Mouse (Mus musculus): ENCODE data around the gene Ch25h. TPM values are rescaled to one million over a fixed set of nuclear protein-coding genes. Genes with fewer than 3 reads are reported as not detected.

Gene Ch25h
- polyA plus RNA-seq, 1 experiment from 2014 or later, result 0.75 TPM

DNA sequence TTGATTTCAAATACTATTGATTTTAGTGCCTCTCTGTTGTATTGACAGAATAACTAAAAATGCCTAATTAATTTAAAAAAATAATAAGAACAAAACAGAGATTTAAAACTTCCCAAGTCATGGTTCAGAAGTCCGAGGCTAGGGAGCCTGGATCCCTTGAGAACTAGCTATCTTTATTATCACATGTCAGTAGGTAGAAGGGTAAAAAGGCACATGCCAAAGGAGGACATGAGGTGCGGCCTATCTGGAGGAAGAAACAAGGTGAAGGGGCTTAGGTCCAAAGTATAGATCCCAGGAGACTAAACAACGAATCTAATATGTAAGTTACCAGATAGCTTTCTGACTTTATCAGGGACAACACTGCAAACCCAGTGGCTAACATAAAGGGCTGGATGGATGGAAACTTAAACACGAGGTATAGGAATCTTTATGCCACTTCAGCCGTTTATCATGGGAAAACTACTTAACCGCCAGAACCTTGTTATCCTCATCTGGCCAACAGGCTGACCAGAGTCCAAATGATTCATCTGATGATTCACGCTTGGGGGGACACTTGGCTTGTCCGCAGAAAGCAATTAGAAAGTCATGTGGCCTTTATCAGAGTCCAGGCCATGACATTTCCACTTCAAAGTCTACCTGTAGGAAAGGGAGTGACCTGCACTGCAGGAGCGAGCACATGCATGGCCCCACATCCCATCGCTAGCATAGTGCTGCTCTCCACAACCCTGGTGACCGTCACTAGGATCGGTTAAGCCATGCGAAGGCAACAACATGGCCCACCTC lies 43.0 kb upstream of the Ch25h start:
- Histone ChIP-seq H3K36me3 (ENCODE audit: control insufficient read depth, insufficient read depth, low read length) (no peaks in the 10 kb centered on the region), H3K9ac (ENCODE audit: low read length) (no peak overlapping the region), H3K4me1 (replicated peaks; ENCODE audit: control insufficient read depth, insufficient read depth, low read length) (no peaks in the 10 kb centered on the region), H3K4me3 (ENCODE audit: low read depth, low read length) (no peak overlapping the region), H3K27me3 (ENCODE audit: control insufficient read depth, insufficient read depth, low read length) (no peaks in the 10 kb centered on the region), H3K9me3 (ENCODE audit: control insufficient read depth, low read length) (no peaks in the 10 kb centered on the region), H3K27ac (ENCODE audit: low read depth, low read length) (no peak overlapping the region), H3K4me2 (ENCODE audit: low read depth, low read length, severe bottlenecking) (no peak overlapping the region)
- 91% methylated on average over 13 of the region's 13 CpGs for WGBS
- no peak for DNase-seq (ENCODE audit: low spot score)
- ATAC-seq (replicated peaks; ENCODE audit: low FRiP score), result no peak

DNA sequence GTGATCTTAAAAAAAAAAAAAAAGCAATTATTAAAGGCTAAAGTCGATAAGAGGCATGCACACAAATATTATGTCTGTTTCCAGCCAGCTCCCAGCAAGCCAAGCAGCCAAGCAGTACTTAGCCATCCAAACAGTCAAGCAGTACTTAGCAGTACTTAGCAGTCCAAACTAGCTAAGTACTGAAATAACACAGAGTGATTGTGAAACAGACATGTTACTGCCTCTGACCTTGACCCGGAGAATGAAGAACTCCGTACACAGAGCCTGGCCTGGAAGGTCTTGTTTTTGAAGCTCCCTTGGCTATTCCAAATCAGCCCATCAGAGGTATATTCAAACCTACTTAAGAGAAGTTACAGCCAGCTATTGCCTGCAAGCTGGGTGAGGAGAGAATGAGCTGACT lies 42.2 kb upstream of the Ch25h start:
- Histone ChIP-seq H3K9ac (ENCODE audit: low read length) (no peak overlapping the region), H3K4me2 (ENCODE audit: low read depth, low read length, severe bottlenecking) (no peak overlapping the region), H3K4me3 (ENCODE audit: low read depth, low read length) (no peak overlapping the region), H3K4me1 (replicated peaks; ENCODE audit: control insufficient read depth, insufficient read depth, low read length) (no peaks in the 10 kb centered on the region), H3K9me3 (ENCODE audit: control insufficient read depth, low read length) (no peaks in the 10 kb centered on the region), H3K27ac (ENCODE audit: low read depth, low read length) (no peak overlapping the region), H3K36me3 (ENCODE audit: control insufficient read depth, insufficient read depth, low read length) (no peaks in the 10 kb centered on the region), H3K27me3 (ENCODE audit: control insufficient read depth, insufficient read depth, low read length) (no peaks in the 10 kb centered on the region)
- ATAC-seq (replicated peaks; ENCODE audit: low FRiP score), result no peak
- WGBS, result 91% methylated on average over 3 of the region's 3 CpGs
- DNase-seq (ENCODE audit: low spot score), result no peak

DNA sequence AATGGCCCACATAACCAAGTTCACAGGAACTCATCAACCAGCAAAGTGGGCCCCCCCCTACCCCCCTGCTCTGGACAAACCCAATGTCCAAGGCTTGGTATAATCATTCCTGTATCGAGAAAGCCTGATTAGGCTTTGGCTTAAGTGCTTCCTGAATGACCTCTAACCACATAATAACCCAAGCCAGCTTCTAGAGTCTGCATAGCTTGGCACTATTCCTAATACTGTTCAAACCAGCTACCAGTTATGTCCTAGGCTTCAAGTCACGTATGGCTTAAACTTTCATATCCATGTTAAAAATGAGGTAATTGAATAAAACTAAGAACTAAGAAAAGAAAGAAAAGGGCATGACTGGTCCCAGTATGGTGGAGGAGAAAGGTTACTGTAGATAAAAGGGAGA lies 41.4 kb upstream of the Ch25h start:
- no peak for ATAC-seq (replicated peaks; ENCODE audit: low FRiP score)
- H3K27me3 ChIP-seq (ENCODE audit: control insufficient read depth, insufficient read depth, low read length), result no peaks in the 10 kb centered on the region
- WGBS, result 88% methylated on average over 2 of the region's 2 CpGs

DNA sequence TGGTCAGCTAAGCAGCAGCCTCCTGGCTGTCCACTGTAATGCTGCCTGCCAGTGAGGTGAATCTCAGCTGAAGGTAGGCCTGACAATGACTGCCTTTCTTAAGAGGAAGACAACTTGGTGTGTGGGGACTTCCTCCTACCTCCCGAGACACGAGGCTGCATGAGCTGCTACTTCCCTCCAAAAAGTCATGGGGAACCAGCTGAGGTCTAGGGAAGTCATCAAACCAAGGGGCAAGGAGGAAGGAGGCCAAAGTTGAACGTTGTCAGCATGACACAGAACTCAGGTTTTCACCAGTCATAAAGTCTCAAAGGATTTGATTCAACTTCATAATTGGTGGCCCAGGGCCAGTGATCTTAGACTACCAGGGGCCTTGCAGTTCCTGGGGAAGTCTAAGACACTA lies 40.7 kb upstream of the Ch25h start:
- Histone ChIP-seq H3K9me3 (ENCODE audit: control insufficient read depth, low read length) (no peaks in the 10 kb centered on the region), H3K36me3 (ENCODE audit: control insufficient read depth, insufficient read depth, low read length) (no peaks in the 10 kb centered on the region), H3K4me1 (replicated peaks; ENCODE audit: control insufficient read depth, insufficient read depth, low read length) (no peaks in the 10 kb centered on the region), H3K4me2 (ENCODE audit: low read depth, low read length, severe bottlenecking) (no peak overlapping the region), H3K9ac (ENCODE audit: low read length) (no peak overlapping the region), H3K27ac (ENCODE audit: low read depth, low read length) (no peak overlapping the region), H3K27me3 (ENCODE audit: control insufficient read depth, insufficient read depth, low read length) (no peaks in the 10 kb centered on the region), H3K4me3 (ENCODE audit: low read depth, low read length) (no peak overlapping the region)
- ATAC-seq (replicated peaks; ENCODE audit: low FRiP score) (no peak), DNase-seq (ENCODE audit: low spot score) (no peak)
- 78% methylated on average over 3 of the region's 3 CpGs for WGBS

More for the DNA sequence above, 41.4 kb upstream of the Ch25h start:
- Histone ChIP-seq H3K4me1 (replicated peaks; ENCODE audit: control insufficient read depth, insufficient read depth, low read length) (no peaks in the 10 kb centered on the region), H3K27ac (ENCODE audit: low read depth, low read length) (no peak overlapping the region), H3K9me3 (ENCODE audit: control insufficient read depth, low read length) (no peaks in the 10 kb centered on the region), H3K36me3 (ENCODE audit: control insufficient read depth, insufficient read depth, low read length) (no peaks in the 10 kb centered on the region), H3K4me3 (ENCODE audit: low read depth, low read length) (no peak overlapping the region), H3K4me2 (ENCODE audit: low read depth, low read length, severe bottlenecking) (no peak overlapping the region), H3K9ac (ENCODE audit: low read length) (no peak overlapping the region)
- DNase-seq (ENCODE audit: low spot score), result no peak

DNA sequence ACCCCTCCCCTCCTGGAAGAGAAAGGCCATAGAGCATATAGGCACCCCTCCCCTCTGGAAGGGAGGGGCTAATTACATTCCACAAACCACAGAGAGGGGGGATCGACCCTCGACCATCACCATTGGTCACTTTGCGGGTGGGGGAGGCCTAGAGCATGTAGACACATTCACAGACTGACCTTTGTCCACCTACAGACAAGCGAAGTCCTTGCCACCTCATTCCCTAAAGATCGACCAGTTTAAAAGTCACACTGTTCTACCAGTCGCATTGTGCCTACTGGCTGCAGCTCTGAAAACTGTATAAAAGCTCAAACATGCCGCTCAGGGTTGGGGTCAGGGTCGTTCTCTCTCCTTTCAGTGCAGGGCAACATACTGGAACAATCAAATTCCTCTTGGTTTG lies 36.6 kb upstream of the Ch25h start:
- Histone ChIP-seq H3K4me1 (replicated peaks; ENCODE audit: control insufficient read depth, insufficient read depth, low read length) (no peaks in the 10 kb centered on the region), H3K4me3 (ENCODE audit: low read depth, low read length) (no peak overlapping the region), H3K36me3 (ENCODE audit: control insufficient read depth, insufficient read depth, low read length) (no peaks in the 10 kb centered on the region), H3K4me2 (ENCODE audit: low read depth, low read length, severe bottlenecking) (no peak overlapping the region), H3K9me3 (ENCODE audit: control insufficient read depth, low read length) (no peaks in the 10 kb centered on the region), H3K27ac (ENCODE audit: low read depth, low read length) (no peak overlapping the region), H3K27me3 (ENCODE audit: control insufficient read depth, insufficient read depth, low read length) (no peaks in the 10 kb centered on the region), H3K9ac (ENCODE audit: low read length) (no peak overlapping the region)
- ATAC-seq (replicated peaks; ENCODE audit: low FRiP score), result no peak
- WGBS, result 74% methylated on average over 8 of the region's 8 CpGs
- DNase-seq (ENCODE audit: low spot score), result no peak

DNA sequence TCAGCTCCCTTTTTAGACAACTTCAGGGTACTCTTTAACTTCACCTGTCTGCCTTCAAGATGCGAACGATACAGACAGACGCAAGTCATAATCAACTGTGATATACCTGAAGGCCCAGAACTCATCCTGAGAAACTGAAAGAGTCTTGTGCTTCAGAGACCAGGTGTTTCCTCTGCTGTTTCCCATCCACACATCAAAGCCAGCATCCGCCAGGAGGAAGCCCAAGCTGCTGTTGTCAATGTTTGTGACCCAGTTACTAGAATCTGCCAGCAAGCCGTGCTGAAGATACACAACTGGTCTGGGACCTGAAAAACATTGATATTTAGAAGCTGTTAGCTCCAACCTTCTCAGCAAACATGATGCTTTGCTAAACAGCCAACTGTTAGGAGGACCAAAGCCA lies 35.8 kb upstream of the Ch25h start:
- Histone ChIP-seq H3K9me3 (ENCODE audit: control insufficient read depth, low read length) (no peaks in the 10 kb centered on the region), H3K9ac (ENCODE audit: low read length) (no peak overlapping the region), H3K27ac (ENCODE audit: low read depth, low read length) (no peak overlapping the region), H3K4me1 (replicated peaks; ENCODE audit: control insufficient read depth, insufficient read depth, low read length) (no peaks in the 10 kb centered on the region), H3K36me3 (ENCODE audit: control insufficient read depth, insufficient read depth, low read length) (no peaks in the 10 kb centered on the region), H3K27me3 (ENCODE audit: control insufficient read depth, insufficient read depth, low read length) (no peaks in the 10 kb centered on the region), H3K4me2 (ENCODE audit: low read depth, low read length, severe bottlenecking) (no peak overlapping the region), H3K4me3 (ENCODE audit: low read depth, low read length) (no peak overlapping the region)
- 85% methylated on average over 5 of the region's 5 CpGs for WGBS
- DNase-seq (ENCODE audit: low spot score) (no peak), ATAC-seq (replicated peaks; ENCODE audit: low FRiP score) (no peak)

DNA sequence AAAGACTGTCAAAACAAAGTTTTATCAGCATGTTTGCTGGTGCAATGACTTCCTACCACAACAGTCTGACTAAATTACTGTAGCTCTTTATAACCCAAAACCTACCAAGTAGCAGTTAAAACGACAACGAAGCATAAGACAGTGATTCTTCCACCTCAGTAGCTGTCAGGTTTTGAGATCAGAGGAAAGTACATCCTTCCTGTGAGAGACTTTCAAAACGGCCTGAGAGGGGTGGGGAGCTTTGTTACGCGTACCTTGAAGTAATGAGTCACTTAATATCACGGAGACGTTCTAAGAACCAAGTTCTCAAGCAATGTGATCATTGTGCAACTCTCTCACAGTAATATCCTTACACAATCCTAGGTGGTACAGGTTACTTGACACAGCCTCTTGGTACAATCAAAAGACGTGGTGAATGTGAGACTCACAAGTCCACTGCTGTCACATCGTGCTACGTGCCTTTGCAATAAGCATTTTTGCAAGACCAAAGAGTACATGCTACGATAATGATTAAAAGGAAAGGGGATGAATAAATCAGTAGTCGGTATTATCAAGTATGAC lies 30.3 kb upstream of the Ch25h start:
- Histone ChIP-seq H3K9me3 (ENCODE audit: control insufficient read depth, low read length) (no peaks in the 10 kb centered on the region), H3K4me2 (ENCODE audit: low read depth, low read length, severe bottlenecking) (no peak overlapping the region), H3K4me1 (replicated peaks; ENCODE audit: control insufficient read depth, insufficient read depth, low read length) (no peaks in the 10 kb centered on the region), H3K27ac (ENCODE audit: low read depth, low read length) (no peak overlapping the region), H3K4me3 (ENCODE audit: low read depth, low read length) (no peak overlapping the region), H3K9ac (ENCODE audit: low read length) (no peak overlapping the region), H3K27me3 (ENCODE audit: control insufficient read depth, insufficient read depth, low read length) (no peaks in the 10 kb centered on the region), H3K36me3 (ENCODE audit: control insufficient read depth, insufficient read depth, low read length) (no peaks in the 10 kb centered on the region)
- ATAC-seq (replicated peaks; ENCODE audit: low FRiP score) (no peak), DNase-seq (ENCODE audit: low spot score) (no peak)
- 94% methylated on average over 12 of the region's 12 CpGs for WGBS

DNA sequence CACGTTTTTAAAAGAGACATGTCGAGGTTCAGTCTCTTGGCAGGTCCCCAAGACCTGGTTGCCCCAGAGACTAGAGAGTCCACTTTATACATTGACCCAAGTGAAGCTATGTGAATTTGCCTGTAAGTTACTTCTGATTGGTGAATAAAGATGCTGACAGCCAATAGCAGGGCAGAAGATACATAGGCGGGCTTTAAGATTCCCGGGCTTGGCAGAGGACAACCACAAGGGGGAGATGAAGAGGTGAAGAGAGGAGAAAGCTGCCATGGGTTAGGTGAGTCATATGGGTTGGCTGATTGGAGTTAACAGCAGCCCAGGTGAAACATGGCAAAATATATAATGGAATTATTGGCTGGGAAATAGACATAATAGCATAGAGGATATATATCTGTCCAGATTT lies 25.8 kb upstream of the Ch25h start:
- H3K4me2 ChIP-seq (ENCODE audit: low read depth, low read length, severe bottlenecking), result no peak overlapping the region
- no peaks in the 10 kb centered on the region for H3K9me3 ChIP-seq (ENCODE audit: control insufficient read depth, low read length)
- no peak overlapping the region for H3K4me3 ChIP-seq (ENCODE audit: low read depth, low read length)
- WGBS, result 51% methylated on average over 4 of the region's 4 CpGs
- no peak overlapping the region for H3K9ac ChIP-seq (ENCODE audit: low read length)
- H3K27me3 ChIP-seq (ENCODE audit: control insufficient read depth, insufficient read depth, low read length), result no peaks in the 10 kb centered on the region
- H3K27ac ChIP-seq (ENCODE audit: low read depth, low read length), result no peak overlapping the region
- DNase-seq (ENCODE audit: low spot score) (peak; percentile 57), ATAC-seq (replicated peaks; ENCODE audit: low FRiP score) (peak; percentile 66)
- no peaks in the 10 kb centered on the region for H3K36me3 ChIP-seq (ENCODE audit: control insufficient read depth, insufficient read depth, low read length)
- H3K4me1 ChIP-seq (replicated peaks; ENCODE audit: control insufficient read depth, insufficient read depth, low read length), result no peaks in the 10 kb centered on the region

DNA sequence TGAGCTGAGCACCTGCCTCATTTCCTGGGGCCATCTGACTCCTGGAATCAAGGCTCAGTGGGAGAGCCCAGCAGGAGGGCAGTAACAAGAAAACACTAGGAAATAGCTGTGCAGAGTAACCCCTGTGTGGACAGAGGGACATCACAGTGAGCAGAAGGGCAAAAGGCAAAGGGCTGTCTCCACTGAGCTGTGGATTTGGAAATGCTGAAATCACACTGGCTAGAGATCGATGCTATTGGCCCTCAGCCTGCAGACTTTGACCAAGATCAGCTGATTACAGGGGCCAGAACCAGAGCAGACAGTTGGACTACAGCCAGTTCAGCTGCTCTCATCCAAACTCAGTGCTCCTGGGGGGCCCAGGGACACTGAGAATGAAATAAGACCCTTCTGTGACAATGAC lies 21.4 kb upstream of the Ch25h start:
- no peaks in the 10 kb centered on the region for H3K9me3 ChIP-seq (ENCODE audit: control insufficient read depth, low read length)
- WGBS, result 80% methylated on average over 1 of the region's 1 CpGs
- no peak overlapping the region for H3K4me2 ChIP-seq (ENCODE audit: low read depth, low read length, severe bottlenecking)
- ATAC-seq (replicated peaks; ENCODE audit: low FRiP score) (no peak), DNase-seq (ENCODE audit: low spot score) (no peak)
- H3K4me1 ChIP-seq (replicated peaks; ENCODE audit: control insufficient read depth, insufficient read depth, low read length), result no peaks in the 10 kb centered on the region
- no peak overlapping the region for H3K4me3 ChIP-seq (ENCODE audit: low read depth, low read length)
- no peaks in the 10 kb centered on the region; the same call in 1 of the 2 replicates for H3K36me3 ChIP-seq (ENCODE audit: control insufficient read depth, insufficient read depth, low read length)
- H3K27me3 ChIP-seq (ENCODE audit: control insufficient read depth, insufficient read depth, low read length), result no peaks in the 10 kb centered on the region
- no peak overlapping the region for H3K27ac ChIP-seq (ENCODE audit: low read depth, low read length)
- no peak overlapping the region for H3K9ac ChIP-seq (ENCODE audit: low read length)

All from forebrain, embryonic 11.5 days (tissue).